Mouse (Mus musculus): ENCODE results near the gene Prdm10. TPM values are rescaled to one million over a fixed set of nuclear protein-coding genes. Genes with fewer than 3 reads are reported as not detected.

Prdm10 gene
- polyA plus RNA-seq, 1 experiment from 2014 or later = 7.9 TPM

- WGBS = 63% methylated on average over 4 of the region's 4 CpGs
Measured at GRCm38 (mm10) chr9:31400441-31400840, 120.1 kb downstream of the Prdm10 start.

GRCm38 (mm10) chr9:31404311-31404710 is 124.0 kb downstream of the Prdm10 start:
- no peak for DNase-seq (ENCODE audit: low spot score)
- H3K4me1 ChIP-seq (replicated peaks) = no peaks in the 10 kb centered on the region
- WGBS = 89% methylated on average over 2 of the region's 2 CpGs
- H3K27me3 ChIP-seq (ENCODE audit: insufficient read depth, poor library complexity, severe bottlenecking) = no peaks in the 10 kb centered on the region
- H3K4me3 ChIP-seq = no peak overlapping the region
- H3K9me3 ChIP-seq = no peaks in the 10 kb centered on the region
- H3K27ac ChIP-seq = no peak overlapping the region
- peaks cover 91% of the 10 kb centered on the region for H3K36me3 ChIP-seq

More at GRCm38 (mm10) chr9:31400441-31400840, 120.1 kb downstream of the Prdm10 start:
- no peak overlapping the region for H3K4me3 ChIP-seq
- peaks cover 100% of the 10 kb centered on the region for H3K36me3 ChIP-seq
- H3K27me3 ChIP-seq (ENCODE audit: insufficient read depth, poor library complexity, severe bottlenecking) = no peaks in the 10 kb centered on the region
- no peak overlapping the region for H3K27ac ChIP-seq
- peak; percentile 68 for DNase-seq (ENCODE audit: low spot score)
- H3K4me1 ChIP-seq (replicated peaks) = no peaks in the 10 kb centered on the region
- no peaks in the 10 kb centered on the region for H3K9me3 ChIP-seq

GRCm38 (mm10) chr9:31405217-31405616 is 124.9 kb downstream of the Prdm10 start:
- peak; percentile 19 for DNase-seq (ENCODE audit: low spot score)
- WGBS = 69% methylated on average over 6 of the region's 6 CpGs

DNA sequence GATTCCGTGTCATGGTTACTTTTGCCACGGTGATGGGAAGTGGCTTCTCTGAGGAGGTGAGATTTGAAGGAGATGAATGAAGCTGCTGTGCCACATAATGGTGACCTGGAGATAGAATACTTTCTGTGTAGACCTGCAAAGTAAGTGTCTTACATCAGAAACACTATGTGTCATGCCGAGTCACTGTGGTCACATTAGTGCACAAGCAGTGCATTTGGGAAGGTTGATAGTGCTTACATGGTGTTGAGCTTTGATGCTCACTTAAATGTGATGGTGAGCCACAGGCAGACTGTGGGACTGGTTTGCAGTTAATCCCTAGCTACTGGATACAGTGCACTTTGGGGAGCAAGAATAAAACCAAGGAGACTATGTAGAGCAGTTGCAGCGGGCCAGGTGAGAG is 131.8 kb downstream of the Prdm10 start:
- H3K9me3 ChIP-seq = no peaks in the 10 kb centered on the region
- no peak for DNase-seq (ENCODE audit: low spot score)
- no peaks in the 10 kb centered on the region for H3K27me3 ChIP-seq (ENCODE audit: insufficient read depth, poor library complexity, severe bottlenecking)
- 92% methylated on average over 4 of the region's 4 CpGs for WGBS
- H3K27ac ChIP-seq = no peak overlapping the region
- H3K4me3 ChIP-seq = no peak overlapping the region
- H3K4me1 ChIP-seq (replicated peaks) = no peaks in the 10 kb centered on the region
- peaks cover 95% of the 10 kb centered on the region for H3K36me3 ChIP-seq

More at GRCm38 (mm10) chr9:31405217-31405616, 124.9 kb downstream of the Prdm10 start:
- Histone ChIP-seq H3K4me1 (replicated peaks) (no peaks in the 10 kb centered on the region), H3K27ac (no peak overlapping the region), H3K4me3 (no peak overlapping the region), H3K9me3 (no peaks in the 10 kb centered on the region), H3K27me3 (ENCODE audit: insufficient read depth, poor library complexity, severe bottlenecking) (no peaks in the 10 kb centered on the region), H3K36me3 (peaks cover 91% of the 10 kb centered on the region)

GRCm38 (mm10) chr9:31418821-31419220 is 138.5 kb downstream of the Prdm10 start:
- Histone ChIP-seq H3K27me3 (ENCODE audit: insufficient read depth, poor library complexity, severe bottlenecking) (no peaks in the 10 kb centered on the region), H3K4me1 (replicated peaks) (no peaks in the 10 kb centered on the region), H3K9me3 (no peaks in the 10 kb centered on the region), H3K4me3 (no peak overlapping the region), H3K36me3 (peaks cover 90% of the 10 kb centered on the region), H3K27ac (no peak overlapping the region)
- DNase-seq (ENCODE audit: low spot score) = no peak
- 93% methylated on average over 1 of the region's 1 CpGs for WGBS

DNA sequence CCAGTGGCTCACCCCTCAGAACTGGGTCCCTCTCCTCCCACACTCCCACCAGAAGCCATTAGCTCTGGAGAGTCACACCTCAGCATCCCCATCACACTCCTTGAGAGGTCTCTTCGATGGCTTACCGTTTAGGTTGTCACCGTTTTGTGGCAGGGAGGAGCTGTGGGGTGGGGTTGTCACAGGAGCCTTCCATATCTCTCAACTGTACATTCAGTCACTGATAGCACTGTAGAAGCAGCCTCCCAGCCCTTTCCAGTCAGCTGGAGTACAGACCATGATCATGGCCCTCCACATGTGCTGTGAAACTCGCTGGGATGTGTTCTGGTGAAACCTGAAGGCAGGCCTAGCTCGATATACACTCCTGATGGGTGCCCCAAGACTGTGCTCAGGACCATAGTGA is 141.8 kb downstream of the Prdm10 start:
- no peaks in the 10 kb centered on the region for H3K27me3 ChIP-seq (ENCODE audit: insufficient read depth, poor library complexity, severe bottlenecking)
- DNase-seq (ENCODE audit: low spot score) = no peak
- H3K4me1 ChIP-seq (replicated peaks) = peaks cover 2% of the 10 kb centered on the region; the same call in 1 of the 2 replicates
- peaks cover 63% of the 10 kb centered on the region for H3K36me3 ChIP-seq
- H3K4me3 ChIP-seq = no peak overlapping the region
- WGBS = 93% methylated on average over 5 of the region's 5 CpGs
- no peak overlapping the region for H3K27ac ChIP-seq
- no peaks in the 10 kb centered on the region for H3K9me3 ChIP-seq

- no peaks in the 10 kb centered on the region for H3K9me3 ChIP-seq
- peaks cover 4% of the 10 kb centered on the region for H3K36me3 ChIP-seq
- H3K27ac ChIP-seq = no peak overlapping the region
- no peak overlapping the region for H3K4me3 ChIP-seq
- DNase-seq (ENCODE audit: low spot score) = no peak
- WGBS = 86% methylated on average over 7 of the region's 7 CpGs
- H3K27me3 ChIP-seq (ENCODE audit: insufficient read depth, poor library complexity, severe bottlenecking) = no peaks in the 10 kb centered on the region
- peaks cover 8% of the 10 kb centered on the region; the same call in 1 of the 2 replicates for H3K4me1 ChIP-seq (replicated peaks)
Measured at GRCm38 (mm10) chr9:31428971-31429370, 148.6 kb downstream of the Prdm10 start.

DNA sequence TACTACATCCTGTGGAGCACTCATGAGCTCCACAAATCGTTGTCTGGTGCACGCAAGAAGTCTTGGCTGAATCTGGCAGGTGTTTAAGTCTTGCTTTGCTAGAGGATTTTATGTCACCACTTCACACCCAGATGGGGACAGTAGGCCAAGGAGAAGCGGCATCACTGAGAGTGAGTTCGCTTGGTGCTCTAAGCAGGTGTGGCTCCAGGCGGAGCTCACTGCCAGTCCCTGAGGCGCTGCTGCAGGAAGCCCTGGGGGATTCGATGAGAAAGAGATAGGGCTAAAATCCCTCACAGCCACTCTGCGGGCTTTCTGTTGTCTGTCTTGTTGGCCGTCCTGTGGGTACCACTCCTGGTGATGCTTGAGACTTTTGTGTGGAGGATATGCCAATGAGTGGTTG is 149.7 kb downstream of the Prdm10 start:
- no peak for DNase-seq (ENCODE audit: low spot score)
- Histone ChIP-seq H3K36me3 (no peaks in the 10 kb centered on the region), H3K4me3 (no peak overlapping the region), H3K4me1 (replicated peaks) (peaks cover 8% of the 10 kb centered on the region; the same call in 1 of the 2 replicates), H3K27ac (no peak overlapping the region), H3K9me3 (no peaks in the 10 kb centered on the region), H3K27me3 (ENCODE audit: insufficient read depth, poor library complexity, severe bottlenecking) (no peaks in the 10 kb centered on the region)
- 79% methylated on average over 9 of the region's 9 CpGs for WGBS

Other genes starting within 250 kb of the Prdm10 start
- gene Zbtb44, start 249.9 kb upstream of the Prdm10 start, polyA plus RNA-seq (2016; fragmentation: Nextera tagmentation; extraction: Ambion mirVana) = 4.0 and 4.3 TPM in 2 replicates
- gene St14, start 148.7 kb upstream of the Prdm10 start, polyA plus RNA-seq (2016; fragmentation: Nextera tagmentation; extraction: Ambion mirVana) = 4.9 and 9.6 TPM in 2 replicates
- 220 and 243 TPM in 2 replicates for gene Aplp2, start 68.7 kb upstream of the Prdm10 start, polyA plus RNA-seq (2016; fragmentation: Nextera tagmentation; extraction: Ambion mirVana)
- gene Nfrkb, start 105.7 kb downstream of the Prdm10 start, polyA plus RNA-seq (2016; fragmentation: Nextera tagmentation; extraction: Ambion mirVana) = 19.6 and 25.4 TPM in 2 replicates
- gene Tmem45b, start 183.9 kb downstream of the Prdm10 start, polyA plus RNA-seq (2016; fragmentation: Nextera tagmentation; extraction: Ambion mirVana) = not detected in 2 replicates